Mouse (Mus musculus) liver, postnatal 0 days (tissue): Measurements from ENCODE around the gene Clrn3. TPM values are rescaled to one million over a fixed set of nuclear protein-coding genes. Genes with fewer than 3 reads are reported as not detected.
"Not testable (repeated sequence)": the region's sequence is repeated elsewhere in the genome, so short reads cannot be mapped to it uniquely, and the experiment has no call there.

Source experiments
- ATAC-seq: fragments of 200-750 bp; cut with Nextera tagmentation; 2 replicates; pipeline ENCODE4 v1.8.0; 2017; ENCODE audit warnings: mild to moderate bottlenecking, moderate library complexity
- DNase-seq: peaks from one replicate; pipeline ENCODE4 v3.0.0-alpha.2; 2016
- H3K27ac ChIP-seq: fragments of 300-500 bp; sonication (generic); 2 replicates; pipeline ENCODE4 v1.5.1; 2014; ENCODE audit warnings: antibody characterized with exemption, moderate library complexity, mild to moderate bottlenecking, low read depth
- H3K27me3 ChIP-seq: fragments of 300-500 bp; sonication (generic); 2 replicates; pipeline ENCODE4 v1.6.1; 2014; ENCODE audit warnings: low read length, control low read depth, mixed read lengths; ENCODE audit not compliant: insufficient read depth
- H3K36me3 ChIP-seq: fragments of 300-500 bp; sonication (generic); replicated peaks from 2 replicates; pipeline ENCODE4 v1.6.1; 2014; ENCODE audit warnings: mild to moderate bottlenecking, control low read depth, low read length, moderate library complexity, mixed read lengths; ENCODE audit not compliant: insufficient read depth
- H3K4me1 ChIP-seq: fragments of 300-500 bp; sonication (generic); 2 replicates; pipeline ENCODE4 v1.6.1; 2014; ENCODE audit warnings: antibody characterized with exemption, mild to moderate bottlenecking, control low read depth; ENCODE audit not compliant: insufficient read depth
- H3K4me2 ChIP-seq: fragments of 300-500 bp; sonication (generic); 2 replicates; pipeline ENCODE4 v1.6.1; 2014; ENCODE audit warnings: low read depth, mild to moderate bottlenecking, low read length, moderate library complexity, mixed read lengths
- H3K4me3 ChIP-seq: fragments of 300-500 bp; sonication (generic); 2 replicates; pipeline ENCODE4 v1.5.1; 2014; ENCODE audit warnings: low read depth, low read length
- H3K9ac ChIP-seq: fragments of 300-500 bp; sonication (generic); replicated peaks from 2 replicates; pipeline ENCODE4 v1.6.1; 2014; ENCODE audit warnings: mild to moderate bottlenecking, moderate library complexity
- H3K9me3 ChIP-seq: fragments of 300-500 bp; sonication (generic); 2 replicates; pipeline ENCODE4 v1.6.1; 2016; ENCODE audit warnings: mild to moderate bottlenecking, control low read depth, low read length, mixed read lengths
- CTCF ChIP-seq: sonication (generic); IDR thresholded peaks from 2 replicates; pipeline ENCODE4 v1.5.1; 2016; ENCODE audit warnings: antibody characterized with exemption, low read depth
- EP300 ChIP-seq: IDR thresholded peaks from 2 replicates; pipeline ENCODE4 v1.6.1; 2016; ENCODE audit warnings: antibody characterized with exemption, low read depth, mild to moderate bottlenecking
- WGBS: fragments of 180-500 bp; shearing (Covaris S2); extraction: QIAGEN DNeasy Blood & Tissue Kit; methylation state at CpG from one replicate; pipeline ENCODE4 v1.1.7; 2014; ENCODE audit not compliant: insufficient replicate concordance; 5-methylcytosine and 5-hydroxymethylcytosine counted together
- polyA plus RNA-seq: library from polyadenylated mRNA; unstranded; fragments of >200 nt; fragmentation: Nextera tagmentation; extraction: Ambion mirVana; gene quantifications from 2 replicates; pipeline ENCODE4 v1.2.1, GENCODE M21; 2015

The Clrn3 gene
- not detected in 2 replicates for polyA plus RNA-seq

DNA sequence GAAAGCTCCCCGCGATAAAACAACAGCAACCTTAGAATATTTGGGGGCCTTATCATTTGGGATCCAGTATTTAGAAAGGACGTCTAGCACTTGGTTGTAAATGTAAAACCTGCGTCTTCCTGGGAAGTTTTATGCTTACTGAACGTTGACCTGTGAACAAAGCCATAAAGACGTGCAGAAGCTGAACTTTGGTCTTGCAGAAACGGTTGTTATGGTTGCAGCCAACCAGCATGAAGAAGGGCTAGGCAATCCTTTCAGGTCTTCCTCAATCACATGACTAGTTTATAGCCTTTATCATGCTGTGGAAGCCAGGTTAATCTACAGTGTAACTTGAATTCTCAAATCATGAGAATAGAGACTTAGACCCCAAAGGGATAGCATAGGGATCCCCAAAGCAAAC is at the start of gene Clrn3:
Clrn3 (minus strand) TSS at position 140 of the 400 bp plus-strand sequence.
- DNase-seq (no peak), ATAC-seq (no peak)
- Histone ChIP-seq H3K9ac (no peak within 1 kb of the TSS), H3K4me1 (no peaks in the 10 kb centered on the region), H3K27ac (no peak within 1 kb of the TSS), H3K4me2 (no peak within 1 kb of the TSS), H3K27me3 (no peaks in the 10 kb centered on the region), H3K36me3 (no peaks in the 10 kb centered on the region), H3K9me3 (no peaks in the 10 kb centered on the region), H3K4me3 (no peak within 1 kb of the TSS)
- WGBS: 75% methylated on average over 7 of the region's 7 CpGs
- TF ChIP-seq EP300 (no peak), CTCF (no peak)

DNA sequence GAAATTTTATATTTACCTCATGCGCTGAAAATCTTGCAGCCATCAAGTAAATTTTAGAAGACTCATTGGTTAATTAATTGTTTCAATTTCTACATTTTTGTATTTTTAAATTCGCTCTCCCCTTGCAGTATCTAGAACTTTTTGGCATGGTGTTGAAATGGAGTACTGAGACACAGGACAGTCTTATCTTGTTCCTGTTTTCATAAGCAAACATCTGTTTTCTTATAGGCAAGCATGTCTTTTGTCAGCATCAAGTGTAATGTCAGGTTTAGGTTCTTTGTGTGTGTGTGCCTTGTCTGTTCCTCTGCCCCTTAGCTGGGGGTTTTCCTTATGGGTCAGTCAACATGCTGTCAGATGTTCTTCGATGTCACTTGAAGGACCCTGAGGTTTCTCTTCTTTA is 47.9 kb upstream of the Clrn3 start:
- no peak overlapping the region for H3K9ac ChIP-seq
- H3K27me3 ChIP-seq: no peaks in the 10 kb centered on the region
- ATAC-seq: no peak
- no peak overlapping the region for H3K27ac ChIP-seq
- H3K4me1 ChIP-seq: peaks cover 5% of the 10 kb centered on the region
- H3K4me3 ChIP-seq: no peak overlapping the region
- no peak for DNase-seq
- no peak for TF ChIP-seq CTCF
- no peak for TF ChIP-seq EP300
- H3K9me3 ChIP-seq: no peaks in the 10 kb centered on the region
- H3K36me3 ChIP-seq: no peaks in the 10 kb centered on the region
- WGBS: 67% methylated on average over 3 of the region's 3 CpGs
- H3K4me2 ChIP-seq: no peak overlapping the region

DNA sequence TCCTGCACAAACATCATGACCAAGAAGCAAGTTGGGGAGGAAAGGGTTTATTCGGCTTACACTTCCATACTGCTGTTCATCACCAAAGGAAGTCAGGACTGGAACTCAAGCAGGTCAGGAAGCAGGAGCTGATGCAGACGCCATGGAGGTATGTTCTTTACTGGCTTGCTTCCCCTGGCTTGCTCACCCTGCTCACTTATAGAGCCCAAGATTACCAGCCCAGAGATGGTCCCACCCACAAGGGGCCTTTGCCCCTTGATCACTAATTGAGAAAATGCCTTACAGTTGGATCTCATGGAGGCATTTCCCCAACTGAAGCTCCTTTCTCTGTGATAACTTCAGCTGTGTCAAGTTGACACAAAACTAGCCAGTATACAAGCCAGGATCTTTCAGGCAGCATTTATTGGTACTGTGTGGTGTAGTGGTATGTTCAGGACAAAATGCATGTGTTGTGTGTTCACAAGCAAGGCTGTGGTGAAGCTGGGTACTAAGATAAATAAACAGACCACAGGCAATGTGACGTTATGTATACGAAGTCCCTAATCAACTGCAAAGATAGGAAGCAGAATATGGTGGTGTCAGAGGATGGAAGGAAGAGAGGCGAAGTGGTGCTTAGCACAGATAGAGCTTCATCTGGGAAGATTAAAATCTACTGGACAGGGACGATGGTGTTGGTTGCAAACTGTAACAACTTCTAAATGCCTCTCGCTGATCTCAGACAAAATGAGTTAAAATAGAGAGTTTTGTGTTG is 47.0 kb upstream of the Clrn3 start:
- H3K27ac ChIP-seq, H3K4me1 ChIP-seq, H3K36me3 ChIP-seq, H3K27me3 ChIP-seq, DNase-seq, H3K9me3 ChIP-seq, H3K9ac ChIP-seq, H3K4me2 ChIP-seq, H3K4me3 ChIP-seq: not testable (repeated sequence)
- 52% methylated on average over 7 of the region's 7 CpGs for WGBS
- peak; percentile 78 for TF ChIP-seq EP300
- peak; percentile 79 for ATAC-seq

DNA sequence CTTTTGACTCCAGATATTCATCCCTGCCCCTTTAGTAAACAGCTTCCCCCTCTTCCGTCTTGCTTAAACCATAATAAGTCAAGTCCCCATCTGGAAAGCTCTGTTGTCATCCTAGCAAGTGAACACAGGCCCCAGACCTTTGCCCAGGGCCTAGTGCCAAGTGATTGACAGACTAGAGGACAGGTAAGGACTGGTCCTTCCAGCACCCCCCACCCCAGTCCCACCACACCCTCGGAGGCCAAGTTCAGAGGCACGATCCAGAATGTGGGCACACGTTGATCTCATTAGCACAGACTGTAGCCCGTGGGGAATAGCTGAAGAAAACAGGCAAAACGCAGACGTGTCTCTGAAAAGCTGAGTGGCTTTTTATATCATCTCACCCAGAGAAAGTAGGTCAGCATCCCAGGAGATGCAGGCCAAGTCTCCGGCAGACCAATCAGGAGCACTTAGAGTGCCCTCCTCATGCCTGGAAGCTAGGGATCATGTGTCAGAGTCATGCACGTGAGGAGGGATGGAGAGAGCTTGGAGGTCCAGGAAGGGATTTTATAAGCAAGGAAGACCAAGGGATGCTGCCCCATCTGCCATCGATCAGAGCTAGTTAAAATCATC is 43.6 kb upstream of the Clrn3 start:
- H3K9me3 ChIP-seq: no peaks in the 10 kb centered on the region
- H3K36me3 ChIP-seq: no peaks in the 10 kb centered on the region
- no peaks in the 10 kb centered on the region for H3K27me3 ChIP-seq
- H3K9ac ChIP-seq: no peak overlapping the region
- no peak for DNase-seq
- no peak overlapping the region for H3K4me3 ChIP-seq
- H3K27ac ChIP-seq: no peak overlapping the region
- no peak overlapping the region for H3K4me2 ChIP-seq
- TF ChIP-seq EP300 (no peak), CTCF (no peak)
- no peaks in the 10 kb centered on the region for H3K4me1 ChIP-seq
- WGBS: 77% methylated on average over 10 of the region's 10 CpGs
- no peak for ATAC-seq

DNA sequence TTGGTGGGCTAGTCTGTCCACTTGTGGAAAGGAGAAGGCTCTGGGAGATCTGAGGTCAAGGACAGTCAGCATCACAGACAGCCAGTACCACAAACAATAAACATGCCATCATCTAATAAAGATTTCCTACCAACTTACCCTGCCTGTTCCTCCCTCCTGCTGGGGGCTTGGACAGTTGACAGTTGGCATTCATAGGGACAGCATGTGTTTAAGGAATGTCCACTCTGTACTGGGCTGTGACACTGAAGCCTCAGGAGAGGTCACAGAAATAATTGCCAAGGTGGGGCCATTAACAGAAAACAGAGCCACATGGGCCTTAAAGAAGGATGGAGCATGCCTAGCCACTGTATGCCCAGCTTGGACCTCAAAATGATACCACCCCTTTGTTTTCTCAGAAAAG is 42.9 kb upstream of the Clrn3 start:
- H3K27ac ChIP-seq: no peak overlapping the region
- no peaks in the 10 kb centered on the region for H3K9me3 ChIP-seq
- ATAC-seq: no peak
- no peak overlapping the region for H3K4me3 ChIP-seq
- no peaks in the 10 kb centered on the region for H3K36me3 ChIP-seq
- no peaks in the 10 kb centered on the region for H3K27me3 ChIP-seq
- DNase-seq: no peak
- no peak overlapping the region for H3K9ac ChIP-seq
- no peak for TF ChIP-seq CTCF
- no peak for TF ChIP-seq EP300
- H3K4me2 ChIP-seq: no peak overlapping the region
- H3K4me1 ChIP-seq: no peaks in the 10 kb centered on the region

DNA sequence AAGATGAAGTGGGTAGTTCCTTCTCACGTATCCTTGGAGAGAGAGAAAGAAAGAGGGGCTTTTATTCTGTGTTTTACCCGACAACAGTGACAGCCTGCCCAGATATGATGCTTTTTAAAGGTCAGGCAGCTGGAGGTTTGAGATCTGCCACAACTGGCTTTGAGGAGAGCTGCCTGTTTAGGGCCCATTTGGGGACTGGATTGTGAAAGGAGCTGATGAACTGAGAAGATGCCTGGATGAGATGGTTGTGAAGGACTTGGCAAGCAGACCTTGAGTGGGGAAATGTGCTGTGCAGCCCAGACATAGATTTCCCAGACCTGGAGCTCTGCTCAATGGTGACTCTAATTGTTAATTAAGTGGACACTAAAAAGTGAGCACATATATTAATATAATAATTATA is 40.1 kb upstream of the Clrn3 start:
- no peak overlapping the region for H3K4me2 ChIP-seq
- H3K4me3 ChIP-seq: no peak overlapping the region
- ATAC-seq: no peak
- no peaks in the 10 kb centered on the region for H3K27me3 ChIP-seq
- no peak for DNase-seq
- H3K9ac ChIP-seq: no peak overlapping the region
- no peaks in the 10 kb centered on the region for H3K4me1 ChIP-seq
- H3K36me3 ChIP-seq: no peaks in the 10 kb centered on the region
- TF ChIP-seq EP300: no peak
- no peak for TF ChIP-seq CTCF
- 68% methylated on average over 2 of the region's 2 CpGs for whole genome bisulfite sequencing
- no peak overlapping the region for H3K27ac ChIP-seq
- H3K9me3 ChIP-seq: no peaks in the 10 kb centered on the region
